Mouse (Mus musculus): Measurements from ENCODE around the gene Cnrip1. TPM values are rescaled to one million over a fixed set of nuclear protein-coding genes. Genes with fewer than 3 reads are reported as not detected.
"Not testable (repeated sequence)": the region's sequence is repeated elsewhere in the genome, so short reads cannot be mapped to it uniquely, and the experiment has no call there.

Cnrip1 gene
- polyA plus RNA-seq (2014; fragmentation: Nextera tagmentation; extraction: Ambion mirVana) = 16.3 and 19.6 TPM in 2 replicates

DNA sequence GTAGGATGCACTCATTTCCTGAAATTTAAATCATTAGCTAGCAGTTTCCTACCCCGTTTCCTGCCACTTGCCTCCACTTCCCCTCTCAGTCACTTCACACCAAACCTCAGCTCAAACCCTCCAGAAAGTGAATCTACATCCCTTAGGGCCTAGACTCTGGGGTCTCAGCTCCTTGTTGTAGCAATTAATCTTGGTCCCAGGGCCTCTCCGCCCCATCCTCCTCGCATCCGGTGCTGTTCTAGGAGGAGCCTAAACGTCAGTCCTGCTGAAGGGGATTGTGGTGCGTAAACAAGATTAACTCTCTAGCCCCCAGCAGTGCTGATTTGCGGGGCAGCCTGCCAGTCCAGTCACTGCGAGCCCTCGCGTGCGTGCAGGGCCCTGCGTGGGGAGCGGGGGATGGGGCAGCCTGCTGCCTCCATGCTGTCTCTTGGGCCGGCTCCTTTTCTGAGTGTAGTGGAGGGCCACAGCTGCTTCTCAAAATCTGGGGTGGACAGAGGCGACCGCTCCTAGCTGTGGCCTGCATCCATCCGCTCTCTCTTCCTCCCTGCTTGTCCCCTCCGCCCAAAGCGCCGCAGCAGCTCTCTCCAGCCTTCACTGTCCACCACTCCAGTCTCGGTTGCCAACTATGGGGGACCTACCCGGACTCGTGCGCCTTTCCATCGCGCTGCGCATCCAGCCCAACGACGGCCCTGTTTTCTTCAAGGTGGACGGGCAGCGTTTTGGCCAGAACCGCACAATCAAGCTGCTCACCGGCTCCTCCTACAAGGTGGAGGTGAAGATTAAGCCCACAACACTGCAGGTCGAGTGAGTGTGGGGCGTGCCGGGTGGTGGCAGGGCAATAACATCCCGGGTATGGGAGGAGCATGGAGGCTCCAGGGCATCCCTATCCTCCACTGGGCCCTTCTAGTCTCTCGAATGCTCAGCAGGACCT lies at the start of gene Cnrip1, which contains the start of gene Plek:
Gene Cnrip1, plus strand, starts transcription at position 42 of the 931 bp plus-strand sequence.
Gene Plek, minus strand, starts transcription at position 837 of the 931 bp plus-strand sequence.
- Histone ChIP-seq H3K9me3 (ENCODE audit: control insufficient read depth, low read length) (no peaks in the 10 kb centered on the region), H3K4me3 (ENCODE audit: low read depth, low read length) (peak within 1 kb of the TSS; percentile 53), H3K36me3 (ENCODE audit: control insufficient read depth, insufficient read depth, low read length) (no peaks in the 10 kb centered on the region), H3K4me2 (ENCODE audit: low read depth, low read length, severe bottlenecking) (peak within 1 kb of the TSS; percentile 77), H3K27me3 (ENCODE audit: control insufficient read depth, insufficient read depth, low read length) (no peaks in the 10 kb centered on the region), H3K4me1 (replicated peaks; ENCODE audit: control insufficient read depth, insufficient read depth, low read length) (no peaks in the 10 kb centered on the region), H3K27ac (ENCODE audit: low read depth, low read length) (0 out of 2 replicates have a peak within 1 kb of the TSS, but pooled peaks have one; percentile 31), H3K9ac (ENCODE audit: low read length) (peak within 1 kb of the TSS; percentile 83)
- DNase-seq (ENCODE audit: low spot score) = peak; percentile 76
- 1% methylated on average over 35 of the region's 38 CpGs for WGBS
- peak; percentile 92 for ATAC-seq (replicated peaks; ENCODE audit: low FRiP score)

GRCm38 (mm10) chr11:17002739-17003373 lies 48.5 kb upstream of the Cnrip1 start:
- Histone ChIP-seq H3K4me3 (ENCODE audit: low read depth, low read length) (no peak overlapping the region), H3K36me3 (ENCODE audit: control insufficient read depth, insufficient read depth, low read length) (no peaks in the 10 kb centered on the region), H3K4me1 (replicated peaks; ENCODE audit: control insufficient read depth, insufficient read depth, low read length) (no peaks in the 10 kb centered on the region), H3K9ac (ENCODE audit: low read length) (no peak overlapping the region), H3K27ac (ENCODE audit: low read depth, low read length) (no peak overlapping the region), H3K4me2 (ENCODE audit: low read depth, low read length, severe bottlenecking) (no peak overlapping the region), H3K9me3 (ENCODE audit: control insufficient read depth, low read length) (no peaks in the 10 kb centered on the region), H3K27me3 (ENCODE audit: control insufficient read depth, insufficient read depth, low read length) (no peaks in the 10 kb centered on the region)
- DNase-seq (ENCODE audit: low spot score) (no peak), ATAC-seq (replicated peaks; ENCODE audit: low FRiP score) (no peak)
- 95% methylated on average over 7 of the region's 7 CpGs for WGBS

GRCm38 (mm10) chr11:17003757-17004156 lies 47.6 kb upstream of the Cnrip1 start:
- no peaks in the 10 kb centered on the region for H3K36me3 ChIP-seq (ENCODE audit: control insufficient read depth, insufficient read depth, low read length)
- H3K9ac ChIP-seq (ENCODE audit: low read length) = no peak overlapping the region
- H3K4me1 ChIP-seq (replicated peaks; ENCODE audit: control insufficient read depth, insufficient read depth, low read length) = no peaks in the 10 kb centered on the region
- WGBS = 84% methylated on average over 3 of the region's 3 CpGs
- no peak overlapping the region for H3K4me2 ChIP-seq (ENCODE audit: low read depth, low read length, severe bottlenecking)
- no peaks in the 10 kb centered on the region for H3K27me3 ChIP-seq (ENCODE audit: control insufficient read depth, insufficient read depth, low read length)
- H3K9me3 ChIP-seq (ENCODE audit: control insufficient read depth, low read length) = no peaks in the 10 kb centered on the region
- no peak for ATAC-seq (replicated peaks; ENCODE audit: low FRiP score)
- H3K4me3 ChIP-seq (ENCODE audit: low read depth, low read length) = no peak overlapping the region
- no peak for DNase-seq (ENCODE audit: low spot score)
- no peak overlapping the region for H3K27ac ChIP-seq (ENCODE audit: low read depth, low read length)

DNA sequence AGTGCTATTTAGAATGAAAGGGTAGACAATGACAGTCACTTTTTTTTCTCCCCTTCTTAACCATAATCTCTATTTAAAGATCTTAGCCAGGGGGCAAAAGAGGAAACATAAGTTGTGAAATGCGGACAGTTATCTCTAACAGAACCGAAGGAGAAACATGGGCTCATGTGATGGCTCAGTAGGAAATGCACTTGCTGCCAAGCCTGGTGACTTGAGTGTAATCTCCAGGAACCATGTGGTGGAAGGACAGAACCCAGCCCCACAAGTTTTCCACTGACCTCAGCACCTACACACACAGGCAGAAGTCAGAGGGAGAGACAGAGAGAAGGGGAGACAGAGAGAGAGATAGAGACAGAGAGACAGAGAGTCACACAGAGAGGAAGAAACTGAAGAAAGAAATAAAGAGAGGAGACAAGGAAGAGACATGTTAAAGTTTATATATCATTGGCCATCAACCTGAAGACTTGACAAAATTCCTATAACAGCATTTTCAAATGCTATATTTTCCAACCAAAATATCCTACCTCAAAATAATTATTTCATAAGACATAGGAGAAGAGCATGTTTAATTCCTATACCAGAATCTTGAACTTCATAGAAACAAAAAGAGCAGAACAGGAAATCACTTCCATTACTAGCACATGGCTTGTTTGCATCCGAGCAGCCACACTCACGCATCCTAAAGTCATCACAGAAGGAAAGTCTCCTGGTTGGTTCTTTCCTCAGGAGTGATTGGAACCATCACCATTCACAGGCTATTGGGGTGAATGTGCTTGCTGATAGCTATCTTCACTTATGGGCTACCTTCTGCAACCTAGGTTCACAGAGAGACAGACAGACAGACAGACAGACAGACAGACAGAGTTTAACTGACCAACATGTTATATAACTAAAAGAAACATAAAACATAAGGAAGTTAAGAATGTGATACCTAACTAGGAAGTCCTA lies 46.2 kb upstream of the Cnrip1 start:
- Histone ChIP-seq H3K4me3 (ENCODE audit: low read depth, low read length) (no peak overlapping the region), H3K36me3 (ENCODE audit: control insufficient read depth, insufficient read depth, low read length) (no peaks in the 10 kb centered on the region), H3K27me3 (ENCODE audit: control insufficient read depth, insufficient read depth, low read length) (no peaks in the 10 kb centered on the region), H3K27ac (ENCODE audit: low read depth, low read length) (no peak overlapping the region), H3K9me3 (ENCODE audit: control insufficient read depth, low read length) (no peaks in the 10 kb centered on the region), H3K4me1 (replicated peaks; ENCODE audit: control insufficient read depth, insufficient read depth, low read length) (no peaks in the 10 kb centered on the region), H3K4me2 (ENCODE audit: low read depth, low read length, severe bottlenecking) (no peak overlapping the region), H3K9ac (ENCODE audit: low read length) (no peak overlapping the region)
- DNase-seq (ENCODE audit: low spot score) = no peak
- ATAC-seq (replicated peaks; ENCODE audit: low FRiP score) = no peak
- 86% methylated on average over 4 of the region's 4 CpGs for WGBS

DNA sequence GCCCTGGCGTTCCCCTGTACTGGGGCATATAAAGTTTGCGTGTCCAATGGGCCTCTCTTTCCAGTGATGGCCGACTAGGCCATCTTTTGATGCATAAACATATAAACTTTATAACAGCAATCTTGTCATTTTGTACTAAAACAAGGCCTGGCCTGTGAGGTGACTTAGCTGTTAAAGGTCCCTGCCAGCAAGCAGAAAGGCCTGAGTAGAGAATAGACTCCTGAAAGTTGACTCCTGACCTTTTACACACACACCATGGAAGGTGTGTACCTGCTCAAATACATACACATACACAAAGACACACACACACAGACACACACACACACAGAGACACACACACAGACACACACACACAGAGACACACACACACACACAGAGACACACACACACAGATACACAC lies 44.9 kb upstream of the Cnrip1 start:
- not testable (repeated sequence) for H3K4me3 ChIP-seq (ENCODE audit: low read depth, low read length); H3K36me3 ChIP-seq (ENCODE audit: control insufficient read depth, insufficient read depth, low read length); H3K9me3 ChIP-seq (ENCODE audit: control insufficient read depth, low read length); H3K4me2 ChIP-seq (ENCODE audit: low read depth, low read length, severe bottlenecking); H3K27ac ChIP-seq (ENCODE audit: low read depth, low read length); H3K9ac ChIP-seq (ENCODE audit: low read length); ATAC-seq (replicated peaks; ENCODE audit: low FRiP score); H3K27me3 ChIP-seq (ENCODE audit: control insufficient read depth, insufficient read depth, low read length); DNase-seq (ENCODE audit: low spot score); H3K4me1 ChIP-seq (replicated peaks; ENCODE audit: control insufficient read depth, insufficient read depth, low read length)
- 96% methylated on average over 2 of the region's 3 CpGs for WGBS

GRCm38 (mm10) chr11:17007517-17008173 lies 43.7 kb upstream of the Cnrip1 start:
- no peaks in the 10 kb centered on the region for H3K4me1 ChIP-seq (replicated peaks; ENCODE audit: control insufficient read depth, insufficient read depth, low read length)
- H3K36me3 ChIP-seq (ENCODE audit: control insufficient read depth, insufficient read depth, low read length) = no peaks in the 10 kb centered on the region
- no peak for DNase-seq (ENCODE audit: low spot score)
- no peak overlapping the region for H3K27ac ChIP-seq (ENCODE audit: low read depth, low read length)
- H3K4me3 ChIP-seq (ENCODE audit: low read depth, low read length) = no peak overlapping the region
- H3K9me3 ChIP-seq (ENCODE audit: control insufficient read depth, low read length) = no peaks in the 10 kb centered on the region
- no peak for ATAC-seq (replicated peaks; ENCODE audit: low FRiP score)
- no peaks in the 10 kb centered on the region for H3K27me3 ChIP-seq (ENCODE audit: control insufficient read depth, insufficient read depth, low read length)
- 94% methylated on average over 5 of the region's 5 CpGs for WGBS
- no peak overlapping the region for H3K9ac ChIP-seq (ENCODE audit: low read length)
- H3K4me2 ChIP-seq (ENCODE audit: low read depth, low read length, severe bottlenecking) = no peak overlapping the region

DNA sequence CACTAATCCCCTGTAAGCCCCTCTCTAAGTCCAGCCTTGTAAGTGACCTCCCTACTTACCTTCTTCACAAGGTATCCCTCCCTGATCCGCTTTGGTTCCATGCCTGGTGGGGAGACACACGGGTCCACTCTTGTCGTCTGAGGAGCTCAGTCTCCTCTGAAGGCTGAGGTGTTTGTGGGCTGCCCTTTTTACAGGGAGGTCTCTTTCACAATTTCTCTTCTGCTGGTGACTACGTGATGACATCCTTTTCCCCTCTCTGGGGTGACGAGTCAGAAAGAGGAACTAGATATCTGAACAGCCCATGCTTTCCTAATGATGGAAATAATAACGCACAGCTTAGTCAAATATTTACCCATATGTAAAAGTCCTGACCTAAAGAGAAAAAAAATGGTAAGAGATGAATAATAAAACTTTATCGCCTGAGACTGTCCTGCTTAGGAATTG lies 42.9 kb upstream of the Cnrip1 start:
- Histone ChIP-seq H3K4me2 (ENCODE audit: low read depth, low read length, severe bottlenecking) (no peak overlapping the region), H3K9me3 (ENCODE audit: control insufficient read depth, low read length) (no peaks in the 10 kb centered on the region), H3K9ac (ENCODE audit: low read length) (no peak overlapping the region), H3K27ac (ENCODE audit: low read depth, low read length) (no peak overlapping the region), H3K27me3 (ENCODE audit: control insufficient read depth, insufficient read depth, low read length) (no peaks in the 10 kb centered on the region), H3K36me3 (ENCODE audit: control insufficient read depth, insufficient read depth, low read length) (no peaks in the 10 kb centered on the region), H3K4me3 (ENCODE audit: low read depth, low read length) (no peak overlapping the region), H3K4me1 (replicated peaks; ENCODE audit: control insufficient read depth, insufficient read depth, low read length) (no peaks in the 10 kb centered on the region)
- DNase-seq (ENCODE audit: low spot score) (no peak), ATAC-seq (replicated peaks; ENCODE audit: low FRiP score) (no peak)
- WGBS = 79% methylated on average over 7 of the region's 7 CpGs

DNA sequence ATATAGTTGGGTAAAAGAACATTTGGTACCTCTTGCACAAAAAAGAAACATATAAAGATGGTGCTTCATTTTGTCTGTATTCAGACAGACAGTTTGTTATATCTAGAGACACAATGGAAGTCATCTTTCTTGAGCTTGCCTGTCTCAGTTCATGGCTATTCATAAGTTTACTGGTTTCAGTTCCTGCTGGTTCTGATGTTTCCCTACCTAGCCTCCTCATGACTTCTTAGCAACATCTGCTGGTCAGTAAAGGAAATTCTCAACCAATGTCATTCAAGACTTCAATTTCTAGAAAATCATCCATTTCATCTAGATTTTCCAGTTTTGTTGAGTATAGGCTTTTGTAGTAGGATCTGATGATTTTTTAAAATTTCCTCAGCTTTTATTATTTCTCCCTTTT lies 38.4 kb upstream of the Cnrip1 start:
- Histone ChIP-seq H3K4me1 (replicated peaks; ENCODE audit: control insufficient read depth, insufficient read depth, low read length) (no peaks in the 10 kb centered on the region), H3K9ac (ENCODE audit: low read length) (no peak overlapping the region), H3K4me3 (ENCODE audit: low read depth, low read length) (no peak overlapping the region), H3K36me3 (ENCODE audit: control insufficient read depth, insufficient read depth, low read length) (no peaks in the 10 kb centered on the region), H3K27me3 (ENCODE audit: control insufficient read depth, insufficient read depth, low read length) (no peaks in the 10 kb centered on the region), H3K27ac (ENCODE audit: low read depth, low read length) (no peak overlapping the region), H3K4me2 (ENCODE audit: low read depth, low read length, severe bottlenecking) (no peak overlapping the region), H3K9me3 (ENCODE audit: control insufficient read depth, low read length) (no peaks in the 10 kb centered on the region)
- DNase-seq (ENCODE audit: low spot score) (no peak), ATAC-seq (replicated peaks; ENCODE audit: low FRiP score) (no peak)
